Mouse (Mus musculus) MEL (cell line): ENCODE results near the gene Thnsl1. TPM values are rescaled to one million over a fixed set of nuclear protein-coding genes. Genes with fewer than 3 reads are reported as not detected.

Source experiments
- DNase-seq: peaks from one replicate; pipeline ENCODE4 v3.0.0; 2011; ENCODE audit warnings: low read depth, low spot score
- H3K27ac ChIP-seq: 2 replicates; pipeline ENCODE4 v1.5.1; 2012; ENCODE audit warnings: low read depth, mild to moderate bottlenecking, control low read depth, low read length, moderate library complexity; ENCODE audit not compliant: control insufficient read depth
- H3K27me3 ChIP-seq, 2 experiments: fragments of 150-350 bp in 1 of 2; sonication (generic) in 1 of 2; 2 replicates each; pipeline ENCODE4 v1.6.1; 2012; ENCODE audit warnings: low read length in 2 of 2, mild to moderate bottlenecking in 2 of 2, improper control_type of control experiment in 1 of 2, moderate library complexity in 1 of 2; ENCODE audit not compliant: insufficient read depth in 2 of 2, control insufficient read depth in 1 of 2
- H3K36me3 ChIP-seq, 2 experiments: 2 replicates each; pipeline ENCODE4 v1.6.1; 2012 to 2014; ENCODE audit warnings: low read length in 2 of 2, improper control_type of control experiment in 1 of 2, inconsistent platforms in 1 of 2, mild to moderate bottlenecking in 1 of 2; ENCODE audit not compliant: insufficient read depth in 2 of 2, control insufficient read depth in 1 of 2
- H3K4me1 ChIP-seq, 2 experiments: fragments of 150-350 bp in 1 of 2; sonication (generic) in 1 of 2; 2 replicates each; pipeline ENCODE4 v1.6.1; 2012; ENCODE audit warnings: low read length in 2 of 2, improper control_type of control experiment in 1 of 2, mild to moderate bottlenecking in 1 of 2; ENCODE audit not compliant: insufficient read depth in 2 of 2, control insufficient read depth in 1 of 2
- H3K4me3 ChIP-seq, 2 experiments: fragments of 150-350 bp in 1 of 2; sonication (generic) in 1 of 2; 2 replicates each; pipeline ENCODE4 v1.5.1; 2012; ENCODE audit warnings: low read depth in 2 of 2, low read length in 2 of 2, mild to moderate bottlenecking in 2 of 2, moderate library complexity in 2 of 2, control low read depth in 1 of 2, improper control_type of control experiment in 1 of 2; ENCODE audit not compliant: control insufficient read depth in 1 of 2, insufficient read depth in 1 of 2
- H3K79me2 ChIP-seq: 2 replicates; pipeline ENCODE4 v1.6.1; 2012; ENCODE audit warnings: mild to moderate bottlenecking, low read length, moderate library complexity; ENCODE audit not compliant: control insufficient read depth, poor library complexity, insufficient read depth
- H3K9ac ChIP-seq: 2 replicates; pipeline ENCODE4 v1.6.1; 2012; ENCODE audit warnings: low read depth, mild to moderate bottlenecking, control low read depth, low read length, moderate library complexity; ENCODE audit not compliant: control insufficient read depth, poor library complexity, severe bottlenecking
- H3K9me3 ChIP-seq: fragments of 150-350 bp; sonication (generic); replicated peaks from 2 replicates; pipeline ENCODE4 v1.6.1; 2012; ENCODE audit warnings: mild to moderate bottlenecking, low read length, improper control_type of control experiment, moderate library complexity; ENCODE audit not compliant: insufficient read depth
- CTCF ChIP-seq, 3 experiments: IDR thresholded peaks in 2 of 3; conservative IDR thresholded peaks in 1 of 3; 2 replicates each; pipeline ENCODE4 v1.5.1; 2011 to 2012; ENCODE audit warnings: low read length in 3 of 3, low read depth in 2 of 3, mild to moderate bottlenecking in 2 of 3, improper control_type of control experiment in 1 of 3, inconsistent platforms in 1 of 3, mixed read lengths in 1 of 3, moderate library complexity in 1 of 3; ENCODE audit not compliant: control insufficient read depth in 1 of 3, insufficient read depth in 1 of 3, poor library complexity in 1 of 3, severe bottlenecking in 1 of 3
- EP300 ChIP-seq, 2 experiments: IDR thresholded peaks; 2 replicates each; pipeline ENCODE4 v1.6.1; 2011; ENCODE audit warnings: improper control_type of control experiment in 2 of 2, low read length in 2 of 2, low read depth in 1 of 2, mild to moderate bottlenecking in 1 of 2
- HCFC1 ChIP-seq: IDR thresholded peaks from 2 replicates; pipeline ENCODE4 v1.6.1; 2012; ENCODE audit warnings: low read depth, mild to moderate bottlenecking, inconsistent platforms, low read length, improper control_type of control experiment, moderate library complexity
- MXI1 ChIP-seq: IDR thresholded peaks from 2 replicates; pipeline ENCODE4 v1.6.1; 2011; ENCODE audit warnings: mild to moderate bottlenecking, low read depth, low read length, improper control_type of control experiment
- NELFE ChIP-seq: IDR thresholded peaks from 2 replicates; pipeline ENCODE4 v1.6.1; 2011; ENCODE audit warnings: low read depth, low read length, improper control_type of control experiment
- POLR2AphosphoS2 ChIP-seq: IDR thresholded peaks from 2 replicates; pipeline ENCODE4 v1.6.1; 2011; ENCODE audit warnings: low read length, improper control_type of control experiment
- polyA plus RNA-seq, 2 experiments: library from polyadenylated mRNA; stranded (reverse) in 1 of 2; unstranded in 1 of 2; fragments of >175 nt in 1 of 2; fragments of >200 nt in 1 of 2; gene quantifications; 2 replicates each; pipeline versions ENCODE4 v1.2.1 to v1.2.4; 2012; ENCODE audit warnings: low replicate concordance in 2 of 2, low read depth in 1 of 2; ENCODE audit not compliant: insufficient read length in 2 of 2, insufficient read depth in 1 of 2, missing spikeins in 1 of 2
- total RNA-seq: library from RNA; depleted of rRNA; stranded (reverse); fragments of 300-350 nt; gene quantifications from 2 replicates; pipeline ENCODE4 v1.2.3, GENCODE M21; 2012; rRNA removed

The Thnsl1 gene
- total and polyA plus RNA-seq, 3 experiments: 1.0 to 2.6 TPM; not detected in 1

GRCm38 (mm10) chr2:21261370-21262006 lies 56.0 kb downstream of the Thnsl1 start (continued):
- TF ChIP-seq EP300 (IDR thresholded peaks at IDR 0.05; ENCODE audit: low read depth in 1 of 2, low read length in 2 of 2): no peak
- TF ChIP-seq POLR2AphosphoS2: no peak
- TF ChIP-seq CTCF (IDR thresholded peaks at IDR 0.05 in 2 of 3, conservative IDR thresholded peaks at IDR 0.05 in 1 of 3; ENCODE audit: control insufficient read depth in 1 of 3, insufficient read depth in 1 of 3, low read depth in 2 of 3, low read length in 3 of 3, poor library complexity in 1 of 3, severe bottlenecking in 1 of 3): peak; percentile 90 to 97 (median 91)
- 0 out of 2 replicates have a peak, but pooled peaks have one; percentile 39 for TF ChIP-seq HCFC1
- TF ChIP-seq NELFE: no peak
- TF ChIP-seq, all 39 proteins: peak for 8

DNA sequence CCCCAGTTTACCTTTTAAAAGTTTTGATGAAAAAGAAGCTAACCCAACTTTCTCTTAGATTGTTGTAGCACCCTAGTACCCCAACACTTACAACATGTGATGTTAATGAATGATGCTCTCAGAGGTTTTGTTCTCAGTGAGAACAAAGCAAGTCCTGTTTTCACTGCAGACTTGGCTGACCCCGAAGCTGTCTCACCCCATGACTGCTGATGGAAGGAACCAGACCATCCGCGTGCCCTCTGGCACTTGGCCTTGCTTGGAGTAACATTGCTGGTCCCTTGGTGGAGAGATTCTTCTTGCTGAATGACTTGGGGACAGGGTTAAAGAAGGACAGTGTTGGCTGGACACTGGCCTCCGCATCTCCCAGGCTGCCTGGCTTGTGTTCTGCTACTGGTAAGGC lies 58.5 kb downstream of the Thnsl1 start:
- TF ChIP-seq POLR2AphosphoS2 (no peak), MXI1 (no peak), CTCF (IDR thresholded peaks at IDR 0.05 in 2 of 3, conservative IDR thresholded peaks at IDR 0.05 in 1 of 3; ENCODE audit: control insufficient read depth in 1 of 3, insufficient read depth in 1 of 3, low read depth in 2 of 3, low read length in 3 of 3, poor library complexity in 1 of 3, severe bottlenecking in 1 of 3) (no peak)
- Histone ChIP-seq H3K27me3 (no peaks in the 10 kb centered on the region), H3K27ac (no peak overlapping the region), H3K4me3 (no peak overlapping the region), H3K4me1 (peaks cover 0 to 2% of the 10 kb centered on the region in 2 experiments; a peak in 2 of 4 replicates), H3K79me2 (no peaks in the 10 kb centered on the region), H3K9ac (no peak overlapping the region), H3K36me3 (no peaks in the 10 kb centered on the region), H3K9me3 (no peaks in the 10 kb centered on the region)
- DNase-seq: no peak

Other genes starting within 250 kb of the Thnsl1 start
- gene Arhgap21, start 236.8 kb upstream of the Thnsl1 start, total RNA-seq: 12.4 and 12.8 TPM in 2 replicates
- 100 to 1,000 TPM in 1 of 2 experiments, 10 to 100 TPM in 1; 30.6 to 104 TPM for gene Arhgap21, start 236.8 kb upstream of the Thnsl1 start, polyA plus RNA-seq
- not detected in 2 replicates for gene Enkur, start 359 bp upstream of the Thnsl1 start, total RNA-seq
- gene Enkur, start 359 bp upstream of the Thnsl1 start, polyA plus RNA-seq: not detected
- gene Gpr158, start 161.8 kb downstream of the Thnsl1 start, total RNA-seq: not detected in 2 replicates
- gene Gpr158, start 161.8 kb downstream of the Thnsl1 start, polyA plus RNA-seq: not detected